Mouse (Mus musculus) intestine, postnatal 0 days (tissue): ENCODE results near the gene Emilin2. TPM values are rescaled to one million over a fixed set of nuclear protein-coding genes. Genes with fewer than 3 reads are reported as not detected.

Experiments
- ATAC-seq: fragments of 200-750 bp; cut with Nextera tagmentation; 2 replicates; pipeline ENCODE4 v1.8.0; 2017; ENCODE audit warnings: mild to moderate bottlenecking, moderate TSS enrichment, moderate library complexity
- H3K27ac ChIP-seq: fragments of 300-500 bp; sonication (generic); 2 replicates; pipeline ENCODE4 v1.5.1; 2014; ENCODE audit warnings: mild to moderate bottlenecking, low read depth, low read length, moderate library complexity
- H3K27me3 ChIP-seq: fragments of 300-500 bp; sonication (generic); replicated peaks from 2 replicates; pipeline ENCODE4 v1.6.1; 2014; ENCODE audit warnings: low read length, mixed read lengths; ENCODE audit not compliant: control insufficient read depth, insufficient read depth
- H3K36me3 ChIP-seq: fragments of 300-500 bp; sonication (generic); 2 replicates; pipeline ENCODE4 v1.6.1; 2014; ENCODE audit warnings: mild to moderate bottlenecking, moderate library complexity; ENCODE audit not compliant: control insufficient read depth, insufficient read depth
- H3K4me1 ChIP-seq: fragments of 300-500 bp; sonication (generic); replicated peaks from 2 replicates; pipeline ENCODE4 v1.6.1; 2014; ENCODE audit warnings: antibody characterized with exemption, low read length, mixed read lengths; ENCODE audit not compliant: control insufficient read depth, insufficient read depth
- H3K4me2 ChIP-seq: fragments of 300-500 bp; sonication (generic); replicated peaks from 2 replicates; pipeline ENCODE4 v1.6.1; 2014; ENCODE audit warnings: low read depth, mild to moderate bottlenecking, moderate library complexity
- H3K4me3 ChIP-seq: fragments of 300-500 bp; sonication (generic); 2 replicates; pipeline ENCODE4 v1.5.1; 2014; ENCODE audit warnings: low read depth, low read length
- H3K9ac ChIP-seq: fragments of 300-500 bp; sonication (generic); 2 replicates; pipeline ENCODE4 v1.6.1; 2014; ENCODE audit warnings: mild to moderate bottlenecking, low read depth, low read length
- H3K9me3 ChIP-seq: fragments of 300-500 bp; sonication (generic); 2 replicates; pipeline ENCODE4 v1.6.1; 2016; ENCODE audit warnings: mixed run types; ENCODE audit not compliant: control insufficient read depth
- CTCF ChIP-seq: sonication (generic); IDR thresholded peaks from 2 replicates; pipeline ENCODE4 v1.5.1; 2016; ENCODE audit warnings: low read depth, mild to moderate bottlenecking, control low read depth, antibody characterized with exemption, moderate library complexity
- WGBS: fragments of 180-500 bp; shearing (Covaris S2); extraction: QIAGEN DNeasy Blood & Tissue Kit; methylation state at CpG from one replicate; pipeline ENCODE4 v1.1.7; 2014; 5-methylcytosine and 5-hydroxymethylcytosine counted together
- polyA plus RNA-seq: library from polyadenylated mRNA; unstranded; fragments of >200 nt; fragmentation: Nextera tagmentation; extraction: Ambion mirVana; gene quantifications from 2 replicates; pipeline ENCODE4 v1.2.1, GENCODE M21; 2015

Emilin2 gene
- polyA plus RNA-seq, 1 experiment from 2014 or later, result 0.82 TPM

DNA sequence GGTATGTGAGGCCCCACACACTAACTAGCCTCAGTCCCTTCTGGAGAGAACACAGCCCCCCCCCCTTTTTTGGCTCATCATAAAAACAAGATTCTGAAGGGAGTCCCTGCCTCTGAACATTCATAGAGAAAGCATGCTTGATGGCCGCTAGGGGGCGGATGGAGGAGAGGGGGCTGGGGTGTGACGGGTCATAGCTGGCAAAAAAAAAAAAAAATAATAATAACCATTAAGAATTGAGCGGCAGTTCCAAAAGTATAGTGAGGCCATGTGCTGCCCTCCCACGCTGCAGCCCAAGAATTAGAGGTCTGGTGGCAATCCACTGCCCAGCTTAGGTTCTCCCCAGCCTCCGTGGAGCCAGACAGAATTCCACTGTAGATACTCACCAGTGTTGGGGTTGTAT is 57.0 kb downstream of the Emilin2 start:
- Histone ChIP-seq H3K4me3 (no peak overlapping the region), H3K27me3 (no peaks in the 10 kb centered on the region), H3K27ac (no peak overlapping the region), H3K9me3 (no peaks in the 10 kb centered on the region), H3K4me2 (no peak overlapping the region), H3K9ac (no peak overlapping the region), H3K4me1 (no peaks in the 10 kb centered on the region), H3K36me3 (peaks cover 6% of the 10 kb centered on the region)
- ATAC-seq, result no peak
- TF ChIP-seq CTCF, result peak; percentile 68
- 50% methylated on average over 6 of the region's 6 CpGs for WGBS

GRCm38 (mm10) chr17:71254106-71254505 is 57.7 kb downstream of the Emilin2 start:
- H3K4me3 ChIP-seq, result no peak overlapping the region
- no peaks in the 10 kb centered on the region for H3K4me1 ChIP-seq
- no peak overlapping the region for H3K27ac ChIP-seq
- H3K9me3 ChIP-seq, result no peaks in the 10 kb centered on the region
- H3K4me2 ChIP-seq, result no peak overlapping the region
- WGBS, result 81% methylated on average over 5 of the region's 5 CpGs
- TF ChIP-seq CTCF, result no peak
- no peak for ATAC-seq
- H3K36me3 ChIP-seq, result peaks cover 7% of the 10 kb centered on the region
- H3K9ac ChIP-seq, result no peak overlapping the region
- H3K27me3 ChIP-seq, result no peaks in the 10 kb centered on the region

- H3K27ac ChIP-seq, result no peak overlapping the region
These were observed 58.4 kb downstream of the Emilin2 start for GRCm38 (mm10) chr17:71253391-71253790.

GRCm38 (mm10) chr17:71252101-71252500 is 59.7 kb downstream of the Emilin2 start:
- H3K4me1 ChIP-seq, result no peaks in the 10 kb centered on the region

More at GRCm38 (mm10) chr17:71253391-71253790, 58.4 kb downstream of the Emilin2 start:
- H3K9ac ChIP-seq, result no peak overlapping the region
- H3K27me3 ChIP-seq, result no peaks in the 10 kb centered on the region
- WGBS, result 91% methylated on average over 2 of the region's 2 CpGs
- H3K4me2 ChIP-seq, result no peak overlapping the region
- no peak for ATAC-seq
- H3K9me3 ChIP-seq, result no peaks in the 10 kb centered on the region
- no peak overlapping the region for H3K4me3 ChIP-seq
- H3K36me3 ChIP-seq, result peaks cover 14% of the 10 kb centered on the region
- H3K4me1 ChIP-seq, result no peaks in the 10 kb centered on the region
- no peak for TF ChIP-seq CTCF

GRCm38 (mm10) chr17:71251601-71252001 is 60.2 kb downstream of the Emilin2 start:
- WGBS, result 65% methylated on average over 6 of the region's 6 CpGs
- H3K4me2 ChIP-seq, result no peak overlapping the region
- no peaks in the 10 kb centered on the region for H3K27me3 ChIP-seq
- H3K9me3 ChIP-seq, result no peaks in the 10 kb centered on the region
- H3K4me1 ChIP-seq, result no peaks in the 10 kb centered on the region
- H3K27ac ChIP-seq, result no peak overlapping the region
- peaks cover 32% of the 10 kb centered on the region for H3K36me3 ChIP-seq
- no peak overlapping the region for H3K9ac ChIP-seq
- no peak for TF ChIP-seq CTCF
- no peak overlapping the region for H3K4me3 ChIP-seq
- ATAC-seq, result no peak

More at GRCm38 (mm10) chr17:71252101-71252500, 59.7 kb downstream of the Emilin2 start:
- Histone ChIP-seq H3K27me3 (no peaks in the 10 kb centered on the region), H3K27ac (no peak overlapping the region), H3K9ac (no peak overlapping the region), H3K9me3 (no peaks in the 10 kb centered on the region), H3K36me3 (peaks cover 27% of the 10 kb centered on the region), H3K4me2 (no peak overlapping the region), H3K4me3 (no peak overlapping the region)
- WGBS, result 87% methylated on average over 9 of the region's 9 CpGs
- no peak for ATAC-seq
- TF ChIP-seq CTCF, result no peak

GRCm38 (mm10) chr17:71250819-71251600 is 60.8 kb downstream of the Emilin2 start:
- ATAC-seq, result peak; percentile 61
- Histone ChIP-seq H3K36me3 (peaks cover 38% of the 10 kb centered on the region), H3K4me1 (no peaks in the 10 kb centered on the region), H3K9ac (no peak overlapping the region), H3K4me3 (no peak overlapping the region), H3K27ac (no peak overlapping the region; the same call in 1 of the 2 replicates), H3K9me3 (no peaks in the 10 kb centered on the region), H3K27me3 (no peaks in the 10 kb centered on the region), H3K4me2 (no peak overlapping the region)
- 77% methylated on average over 16 of the region's 16 CpGs for WGBS
- no peak for TF ChIP-seq CTCF
